Mouse (Mus musculus) telencephalon, adult 2 months (tissue): ENCODE measurements around the gene Nkrf.
"Not testable (repeated sequence)": the region's sequence is repeated elsewhere in the genome, so short reads cannot be mapped to it uniquely, and the experiment has no call there.

Experiments used
- DNase-seq: peaks from one replicate; pipeline ENCODE4 v3.0.0-alpha.2; 2011; ENCODE audit warnings: low read depth, low spot score

Nkrf gene

GRCm38 (mm10) chrX:36902321-36903114, at the start of gene Nkrf:
Gene Nkrf (minus strand): TSS chrX:36902899.
- DNase-seq = peak; percentile 13

- no peak for DNase-seq
Observed at GRCm38 (mm10) chrX:36941106-36941505, 38.4 kb upstream of the Nkrf start.

- no peak for DNase-seq
Observed at GRCm38 (mm10) chrX:36939806-36940413, 37.2 kb upstream of the Nkrf start.

DNA sequence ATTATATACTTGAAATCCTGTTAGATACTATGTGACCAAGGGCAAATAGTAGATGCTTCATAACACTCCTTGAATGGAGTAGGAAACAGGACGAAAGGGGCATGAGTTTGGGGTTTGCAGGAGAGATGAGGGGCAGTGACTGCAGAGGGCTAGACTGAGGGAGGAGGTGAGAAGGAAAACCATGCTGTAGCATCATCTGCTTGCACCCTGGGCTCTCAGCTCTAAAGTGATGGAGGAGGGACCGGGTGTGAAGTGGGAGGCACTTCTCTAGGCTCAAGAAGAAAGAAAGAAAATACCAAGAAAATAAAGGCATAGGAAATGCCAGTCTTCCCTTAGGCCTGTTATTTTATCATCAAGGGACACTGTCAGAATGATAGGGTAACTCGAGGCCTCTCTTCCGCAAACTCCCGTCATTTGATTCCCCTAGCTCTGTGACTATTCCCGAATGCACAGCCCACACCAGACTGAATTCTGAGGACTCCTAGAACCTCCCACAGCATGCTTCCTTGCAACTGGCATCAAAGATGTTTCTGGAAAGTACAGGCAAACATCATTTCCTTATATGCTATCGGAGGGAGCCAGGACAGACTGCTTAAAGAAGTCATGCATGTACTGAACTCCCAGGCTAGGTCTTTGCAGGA, 32.7 kb upstream of the Nkrf start:
- DNase-seq = peak; percentile 36

DNA sequence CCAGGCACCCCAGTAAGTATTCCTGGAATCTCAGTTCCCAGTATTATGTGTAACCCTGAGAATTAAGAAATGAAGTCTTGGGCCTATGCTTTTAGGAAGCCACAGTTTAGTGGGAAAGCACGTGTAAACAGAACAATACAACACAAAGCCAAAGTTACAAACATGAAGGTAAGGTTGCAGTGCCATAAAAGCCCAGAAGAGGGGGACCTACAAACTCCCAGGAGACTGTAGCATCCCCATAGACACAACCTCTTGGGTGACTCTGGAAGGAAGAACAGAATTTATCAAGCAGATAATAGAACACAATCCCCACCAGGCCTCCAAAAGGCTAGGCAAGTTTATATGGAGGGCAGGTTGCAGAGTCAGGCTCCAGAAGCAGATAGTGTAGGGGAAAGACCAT, 27.9 kb upstream of the Nkrf start:
- DNase-seq = no peak

DNA sequence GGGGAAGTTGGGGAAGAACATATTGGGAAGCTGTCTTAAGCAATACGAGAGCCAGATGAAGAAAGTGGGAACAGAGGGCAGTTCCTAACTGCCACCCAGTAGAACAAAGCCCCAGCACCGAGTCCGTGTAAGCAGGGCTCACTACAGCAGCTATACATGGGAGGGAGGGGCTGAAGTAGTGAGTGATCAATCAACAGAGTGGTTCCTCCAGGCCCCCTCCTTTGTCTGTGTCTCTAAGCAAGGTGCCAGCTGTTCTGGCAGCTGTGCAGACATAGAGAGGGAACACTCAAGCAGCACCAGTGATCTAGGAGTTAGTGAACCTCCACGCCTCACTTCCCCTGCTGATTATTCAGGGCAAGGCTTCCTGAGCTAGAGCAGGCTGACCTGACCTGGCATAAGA, 27.0 kb upstream of the Nkrf start:
- no peak for DNase-seq

DNA sequence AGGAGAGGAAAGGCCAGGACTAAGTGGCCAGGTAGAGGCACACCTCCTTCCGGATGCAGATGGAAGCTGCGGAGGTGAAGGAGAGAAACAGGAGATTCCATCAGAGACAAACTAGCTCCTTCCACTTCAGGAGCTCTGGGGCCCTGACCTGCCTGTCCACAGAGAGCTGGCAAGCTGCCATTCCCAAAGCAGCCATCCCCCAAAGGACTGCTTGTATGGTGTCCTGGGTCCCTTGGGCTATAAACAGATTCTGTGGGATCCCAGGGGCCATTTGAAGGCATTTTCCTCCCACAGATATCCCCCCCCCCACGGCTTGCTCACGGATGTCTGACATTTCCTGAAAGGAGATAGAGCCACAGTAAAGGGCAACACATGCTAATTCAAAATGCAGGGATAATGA, 26.1 kb upstream of the Nkrf start:
- DNase-seq = no peak

DNA sequence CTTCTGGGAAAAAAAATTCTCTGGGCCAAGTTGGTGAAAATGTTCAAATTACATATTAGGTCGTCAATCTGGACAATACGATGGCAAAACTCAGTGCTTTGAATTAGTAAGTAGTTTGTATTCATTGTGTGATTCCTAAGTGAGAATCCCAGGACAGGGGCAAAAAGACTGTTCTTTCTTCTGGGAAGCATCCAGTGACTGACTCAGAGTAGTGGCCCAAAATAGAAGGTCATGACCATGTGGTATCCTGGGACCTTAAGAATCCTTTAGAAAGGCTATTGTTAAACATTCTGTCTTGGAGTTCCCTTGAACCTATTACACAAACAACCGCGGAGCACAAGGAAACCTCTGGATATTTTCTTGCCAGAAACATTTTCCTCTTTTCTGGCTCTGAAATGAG, 18.6 kb upstream of the Nkrf start:
- DNase-seq = no peak

DNA sequence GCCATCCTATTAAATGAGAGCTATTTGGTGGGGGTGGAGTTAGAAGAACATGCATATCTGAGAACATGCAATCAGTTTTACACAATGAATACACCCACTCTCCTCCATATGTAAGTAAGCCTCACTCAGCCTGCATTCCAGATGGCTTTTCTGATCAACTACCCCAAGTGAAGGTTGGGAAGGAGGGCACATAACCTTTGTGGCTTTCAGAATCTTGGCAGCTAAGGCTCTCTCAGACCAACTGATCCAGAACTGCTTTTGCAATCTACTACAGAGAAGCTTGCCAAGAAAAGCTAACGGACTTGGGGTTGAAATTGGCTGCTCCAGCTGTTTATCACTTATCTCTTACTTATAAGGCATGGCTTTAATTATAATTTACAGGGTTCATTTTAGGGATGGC, 15.1 kb upstream of the Nkrf start:
- no peak for DNase-seq

- no peak for DNase-seq
Observed at GRCm38 (mm10) chrX:36911343-36911742, 8.6 kb upstream of the Nkrf start.

DNA sequence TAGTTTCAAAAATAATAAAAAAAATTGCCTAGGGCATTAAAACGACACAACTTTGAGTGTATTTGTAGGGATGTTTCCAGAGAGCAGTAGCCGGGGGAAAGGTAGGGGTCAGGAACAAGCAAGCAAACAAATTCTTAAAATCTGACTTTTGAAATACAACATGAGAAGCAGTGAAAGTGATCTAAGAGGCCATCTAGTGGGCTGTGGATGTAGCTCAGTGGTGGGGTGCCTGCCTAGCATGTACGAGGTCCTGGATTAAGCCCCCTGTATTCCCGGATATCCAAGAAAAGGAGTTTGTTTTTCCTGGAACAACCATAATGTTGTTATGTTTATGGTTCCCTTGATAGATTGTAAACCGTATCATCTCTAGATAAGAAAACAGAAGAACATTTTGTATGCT, 3.8 kb upstream of the Nkrf start:
- no peak for DNase-seq

- DNase-seq = peak; percentile 83
Observed at GRCm38 (mm10) chrX:36903115-36903768, 543 bp upstream of the Nkrf start.

GRCm38 (mm10) chrX:36901655-36902054, 1.0 kb downstream of the Nkrf start:
- DNase-seq = peak; percentile 6

DNA sequence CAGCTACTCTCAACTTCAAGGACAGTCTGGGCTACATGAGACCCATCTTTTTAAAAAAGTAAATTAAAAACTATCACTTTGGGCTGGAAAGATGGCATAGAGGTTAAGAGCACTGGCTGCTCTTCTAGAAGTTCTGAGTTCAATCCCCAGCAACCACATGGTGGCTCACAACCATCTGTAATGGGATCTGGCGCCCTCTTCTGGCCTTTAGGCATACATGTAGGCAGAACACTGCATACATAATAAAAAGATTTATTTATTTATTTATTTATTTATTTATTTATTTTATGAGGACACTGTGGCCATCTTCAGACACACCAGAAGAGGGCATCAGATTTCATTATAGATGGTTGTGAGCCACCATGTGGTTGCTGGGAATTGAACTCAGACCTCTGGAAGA, 3.8 kb downstream of the Nkrf start:
- not testable (repeated sequence) for DNase-seq

DNA sequence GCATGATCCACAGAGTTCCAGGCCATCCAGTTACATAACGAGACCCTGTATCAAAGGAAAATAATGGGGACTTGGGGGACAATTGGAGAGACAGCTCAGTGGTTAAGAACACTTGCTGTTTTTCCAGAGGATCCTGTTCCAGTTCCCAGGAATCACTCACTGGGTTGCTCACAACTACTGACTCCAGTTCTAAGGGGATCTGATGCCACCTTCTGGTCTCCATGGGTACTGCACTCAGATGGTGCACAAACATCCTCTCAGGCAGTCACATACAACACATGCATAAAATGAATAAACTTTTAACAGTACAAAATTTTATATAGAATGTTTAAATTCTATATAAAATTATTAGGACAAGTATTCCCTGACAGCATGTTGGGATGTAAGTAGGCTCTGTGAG, 18.0 kb downstream of the Nkrf start:
- no peak for DNase-seq

DNA sequence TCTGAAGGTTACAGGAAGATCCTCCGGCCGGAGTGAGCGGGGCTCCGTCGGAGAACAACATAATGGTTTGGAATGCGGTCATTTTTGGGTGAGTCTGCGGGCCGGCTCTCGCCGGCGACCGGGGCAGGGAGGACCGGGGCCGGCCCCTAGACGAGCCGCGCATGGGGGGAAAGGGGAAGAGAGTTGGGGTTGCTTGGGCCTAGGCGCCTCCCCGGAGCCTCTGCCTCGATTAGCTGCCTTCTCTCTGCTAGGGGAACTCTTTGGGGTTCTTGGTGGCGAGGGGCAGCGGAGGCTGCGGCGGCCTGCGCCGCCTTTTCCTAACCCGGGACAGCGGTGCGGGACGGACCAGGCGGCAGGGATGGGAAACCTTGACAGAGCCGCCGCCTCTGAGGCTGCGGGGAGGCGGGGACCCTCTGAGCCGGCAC, 28.0 kb downstream of the Nkrf start:
- DNase-seq = no peak

DNA sequence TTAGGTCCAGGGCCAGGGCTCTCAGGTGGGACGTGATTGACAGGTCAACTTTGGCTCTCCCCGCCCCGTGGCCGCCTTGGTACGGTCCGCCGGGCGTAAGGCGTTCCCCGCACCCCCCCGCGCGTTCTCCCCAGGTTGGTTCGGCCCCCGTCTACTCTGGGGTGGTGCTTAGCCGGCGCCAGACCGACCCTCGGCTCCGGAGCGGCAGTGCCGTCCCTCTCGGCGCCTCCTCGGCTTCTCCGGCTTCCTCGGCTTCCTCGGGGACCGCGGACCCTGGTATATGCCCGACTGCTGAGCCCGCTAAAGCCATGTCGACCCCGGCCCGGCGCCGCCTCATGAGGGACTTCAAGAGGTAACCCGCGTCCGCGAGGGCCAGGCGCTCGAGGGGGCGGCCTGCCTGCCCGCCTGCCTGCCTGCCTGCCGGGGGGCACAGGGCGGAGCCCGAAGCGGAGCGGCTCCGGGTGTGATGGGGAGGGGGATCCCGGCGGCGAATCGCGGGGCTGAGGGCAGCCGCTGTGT, 28.5 kb downstream of the Nkrf start:
- DNase-seq = peak; percentile 50

GRCm38 (mm10) chrX:36873765-36874164, 28.9 kb downstream of the Nkrf start, which contains the start of the genes Ube2a and C330007P06Rik:
Gene Ube2a (plus strand): TSS chrX:36873900.
Gene C330007P06Rik (minus strand): TSS chrX:36874111.
- DNase-seq = no peak

DNA sequence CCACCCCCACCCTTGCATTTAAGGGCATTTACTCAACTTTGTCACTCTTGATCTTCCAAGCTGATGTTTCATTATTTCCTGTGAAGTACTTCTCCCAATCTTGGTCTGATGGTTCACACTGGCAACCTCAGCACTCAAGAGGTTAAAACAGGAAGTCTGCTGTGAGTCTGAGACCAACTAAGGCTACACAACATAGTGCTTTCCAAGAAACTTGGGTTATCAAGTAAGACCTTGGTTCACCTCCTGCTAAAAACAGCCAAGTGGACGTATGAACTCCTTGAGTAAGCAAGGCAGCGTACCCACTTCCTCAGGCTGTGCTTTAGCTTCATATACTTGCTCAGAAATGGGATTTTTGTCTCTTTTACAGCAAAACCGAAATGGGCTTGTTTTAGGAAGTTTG, 32.3 kb downstream of the Nkrf start:
- no peak for DNase-seq

DNA sequence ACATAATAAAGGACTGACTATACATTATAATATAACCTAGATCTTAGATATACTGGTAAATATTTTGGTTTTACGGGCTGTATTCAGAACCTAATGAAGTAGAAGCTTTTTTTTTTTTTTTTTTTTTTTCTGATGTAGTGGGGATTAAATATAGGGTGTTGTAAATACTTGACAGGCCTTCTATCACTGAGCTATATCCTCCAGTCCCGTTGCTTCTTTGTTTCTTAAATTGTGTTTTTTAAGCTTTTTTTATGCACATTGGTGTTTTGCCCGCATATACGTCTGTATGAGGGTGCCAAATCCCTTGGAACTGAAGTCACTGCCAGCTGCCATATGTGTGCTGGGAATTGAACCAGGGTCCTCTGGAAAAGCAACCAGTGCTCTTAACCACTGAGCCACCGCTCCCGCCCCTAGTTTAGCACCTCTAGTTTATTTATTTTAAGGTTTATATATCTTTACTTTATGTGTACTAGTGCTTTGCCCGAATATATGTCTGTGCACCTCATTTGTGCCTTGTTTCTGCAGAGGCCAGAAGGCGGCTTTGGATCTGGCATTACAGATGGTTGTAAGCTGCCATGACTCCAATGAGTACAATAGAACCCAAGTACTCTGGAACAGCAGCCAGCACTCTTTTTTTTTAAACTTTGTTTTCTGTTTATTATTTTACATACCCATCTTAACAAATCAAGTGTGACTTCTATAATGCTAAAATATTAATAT, 37.9 kb downstream of the Nkrf start:
- DNase-seq = no peak
